Mouse (Mus musculus): ENCODE data around the gene Pf4. TPM values are rescaled to one million over a fixed set of nuclear protein-coding genes. Genes with fewer than 3 reads are reported as not detected.

The Pf4 gene
- polyA plus RNA-seq, 1 experiment from 2014 or later, result 57.8 TPM

GRCm38 (mm10) chr5:90763912-90764665 lies 8.1 kb upstream of the Pf4 start:
- no peak overlapping the region for H3K4me3 ChIP-seq
- no peaks in the 10 kb centered on the region for H3K36me3 ChIP-seq
- ATAC-seq (ENCODE audit: extremely low read depth, insufficient number of reproducible peaks, low FRiP score, low TSS enrichment), result no peak
- no peak overlapping the region for H3K27ac ChIP-seq (replicated peaks)
- H3K9me3 ChIP-seq, result no peaks in the 10 kb centered on the region
- H3K4me2 ChIP-seq, result no peak overlapping the region
- H3K27me3 ChIP-seq (replicated peaks), result peaks cover 13% of the 10 kb centered on the region
- no peak overlapping the region for H3K9ac ChIP-seq
- peaks cover 5% of the 10 kb centered on the region for H3K4me1 ChIP-seq
- 71% methylated on average over 12 of the region's 12 CpGs for WGBS

GRCm38 (mm10) chr5:90765821-90766606 lies 6.2 kb upstream of the Pf4 start:
- peaks cover 3% of the 10 kb centered on the region; the same call in 1 of the 2 replicates for H3K27me3 ChIP-seq (replicated peaks)
- ATAC-seq (ENCODE audit: extremely low read depth, insufficient number of reproducible peaks, low FRiP score, low TSS enrichment), result no peak
- no peaks in the 10 kb centered on the region for H3K36me3 ChIP-seq
- H3K27ac ChIP-seq (replicated peaks), result no peak overlapping the region
- 46% methylated on average over 8 of the region's 8 CpGs for WGBS
- H3K4me3 ChIP-seq, result no peak overlapping the region
- no peaks in the 10 kb centered on the region for H3K9me3 ChIP-seq
- H3K4me1 ChIP-seq, result no peaks in the 10 kb centered on the region
- no peak overlapping the region for H3K4me2 ChIP-seq
- no peak overlapping the region for H3K9ac ChIP-seq

GRCm38 (mm10) chr5:90768218-90768617 lies 4.0 kb upstream of the Pf4 start, which contains the start of gene Ppbp:
Gene Ppbp, plus strand, starts transcription at chr5:90768518.
- no peak within 1 kb of the TSS for H3K27ac ChIP-seq (replicated peaks)
- H3K36me3 ChIP-seq, result no peaks in the 10 kb centered on the region
- no peak within 1 kb of the TSS for H3K4me3 ChIP-seq
- 63% methylated on average over 3 of the region's 3 CpGs for WGBS
- no peak within 1 kb of the TSS for H3K9ac ChIP-seq
- ATAC-seq (ENCODE audit: extremely low read depth, insufficient number of reproducible peaks, low FRiP score, low TSS enrichment), result no peak
- no peaks in the 10 kb centered on the region for H3K9me3 ChIP-seq
- H3K4me2 ChIP-seq, result no peak within 1 kb of the TSS
- H3K27me3 ChIP-seq (replicated peaks), result no peaks in the 10 kb centered on the region
- peaks cover 9% of the 10 kb centered on the region for H3K4me1 ChIP-seq

GRCm38 (mm10) chr5:90771369-90771768 lies 866 bp upstream of the Pf4 start:
- H3K4me2 ChIP-seq, result no peak overlapping the region
- H3K9ac ChIP-seq, result no peak overlapping the region
- no peak for ATAC-seq (ENCODE audit: extremely low read depth, insufficient number of reproducible peaks, low FRiP score, low TSS enrichment)
- no peak overlapping the region for H3K4me3 ChIP-seq
- WGBS, result 73% methylated on average over 3 of the region's 3 CpGs
- H3K27ac ChIP-seq (replicated peaks), result no peak overlapping the region
- peaks cover 9% of the 10 kb centered on the region for H3K4me1 ChIP-seq
- H3K27me3 ChIP-seq (replicated peaks), result no peaks in the 10 kb centered on the region
- no peaks in the 10 kb centered on the region for H3K36me3 ChIP-seq
- H3K9me3 ChIP-seq, result no peaks in the 10 kb centered on the region

- H3K4me2 ChIP-seq, result no peak overlapping the region
- H3K4me3 ChIP-seq, result no peak overlapping the region
- WGBS, result 63% methylated on average over 5 of the region's 5 CpGs
- H3K27ac ChIP-seq (replicated peaks), result no peak overlapping the region
- H3K36me3 ChIP-seq, result no peaks in the 10 kb centered on the region
- no peaks in the 10 kb centered on the region for H3K27me3 ChIP-seq (replicated peaks)
- no peak for ATAC-seq (ENCODE audit: extremely low read depth, insufficient number of reproducible peaks, low FRiP score, low TSS enrichment)
- no peaks in the 10 kb centered on the region for H3K9me3 ChIP-seq
- peaks cover 9% of the 10 kb centered on the region for H3K4me1 ChIP-seq
- no peak overlapping the region for H3K9ac ChIP-seq
These were observed 3.3 kb downstream of the Pf4 start for GRCm38 (mm10) chr5:90775562-90775961.

- H3K36me3 ChIP-seq, result no peaks in the 10 kb centered on the region
- ATAC-seq (ENCODE audit: extremely low read depth, insufficient number of reproducible peaks, low FRiP score, low TSS enrichment), result no peak
- no peak overlapping the region for H3K9ac ChIP-seq
- H3K9me3 ChIP-seq, result no peaks in the 10 kb centered on the region
- H3K27me3 ChIP-seq (replicated peaks), result no peaks in the 10 kb centered on the region
- no peak overlapping the region for H3K4me2 ChIP-seq
- 79% methylated on average over 10 of the region's 10 CpGs for WGBS
- no peak overlapping the region for H3K4me3 ChIP-seq
- no peak overlapping the region for H3K27ac ChIP-seq (replicated peaks)
- peaks cover 2% of the 10 kb centered on the region for H3K4me1 ChIP-seq
These were observed 5.4 kb downstream of the Pf4 start for GRCm38 (mm10) chr5:90777621-90778020.

- no peak for ATAC-seq (ENCODE audit: extremely low read depth, insufficient number of reproducible peaks, low FRiP score, low TSS enrichment)
- Histone ChIP-seq H3K9ac (no peak overlapping the region), H3K9me3 (no peaks in the 10 kb centered on the region), H3K27me3 (replicated peaks) (no peaks in the 10 kb centered on the region), H3K36me3 (no peaks in the 10 kb centered on the region), H3K27ac (replicated peaks) (no peak overlapping the region), H3K4me2 (no peak overlapping the region), H3K4me1 (no peaks in the 10 kb centered on the region), H3K4me3 (no peak overlapping the region)
- WGBS, result 63% methylated on average over 6 of the region's 6 CpGs
These were observed 6.6 kb downstream of the Pf4 start for GRCm38 (mm10) chr5:90778856-90779255.

GRCm38 (mm10) chr5:90783697-90784096 lies 11.5 kb downstream of the Pf4 start:
- Histone ChIP-seq H3K9ac (no peak overlapping the region), H3K27ac (replicated peaks) (no peak overlapping the region), H3K27me3 (replicated peaks) (peaks cover 12% of the 10 kb centered on the region; the same call in 1 of the 2 replicates), H3K36me3 (no peaks in the 10 kb centered on the region), H3K4me2 (no peak overlapping the region), H3K9me3 (no peaks in the 10 kb centered on the region), H3K4me3 (no peak overlapping the region), H3K4me1 (peaks cover 2% of the 10 kb centered on the region; the same call in 1 of the 2 replicates)
- WGBS, result 74% methylated on average over 3 of the region's 3 CpGs
- no peak for ATAC-seq (ENCODE audit: extremely low read depth, insufficient number of reproducible peaks, low FRiP score, low TSS enrichment)

- Histone ChIP-seq H3K27me3 (replicated peaks) (peaks cover 12% of the 10 kb centered on the region; the same call in 1 of the 2 replicates), H3K9ac (peak within 1 kb of the TSS; percentile 66)
- 14% methylated on average over 26 of the region's 26 CpGs for WGBS
These were observed 13.7 kb downstream of the Pf4 start, which contains the start of gene Cxcl3 for GRCm38 (mm10) chr5:90785659-90786588. Gene Cxcl3, plus strand, starts transcription at chr5:90786103.

GRCm38 (mm10) chr5:90788114-90788513 lies 15.9 kb downstream of the Pf4 start:
- Histone ChIP-seq H3K4me1 (peaks cover 2% of the 10 kb centered on the region; the same call in 1 of the 2 replicates), H3K9me3 (no peaks in the 10 kb centered on the region), H3K4me2 (no peak overlapping the region), H3K9ac (no peak overlapping the region), H3K27ac (replicated peaks) (no peak overlapping the region), H3K27me3 (replicated peaks) (peaks cover 12% of the 10 kb centered on the region; the same call in 1 of the 2 replicates), H3K36me3 (no peaks in the 10 kb centered on the region), H3K4me3 (no peak overlapping the region)
- ATAC-seq (ENCODE audit: extremely low read depth, insufficient number of reproducible peaks, low FRiP score, low TSS enrichment), result no peak
- WGBS, result 66% methylated on average over 4 of the region's 4 CpGs

More at GRCm38 (mm10) chr5:90785659-90786588, 13.7 kb downstream of the Pf4 start, which contains the start of gene Cxcl3:
- Histone ChIP-seq H3K36me3 (no peaks in the 10 kb centered on the region), H3K4me3 (peak within 1 kb of the TSS; percentile 47), H3K9me3 (no peaks in the 10 kb centered on the region), H3K27ac (replicated peaks) (no peak within 1 kb of the TSS), H3K4me1 (peaks cover 2% of the 10 kb centered on the region; the same call in 1 of the 2 replicates), H3K4me2 (peak within 1 kb of the TSS; percentile 77)
- peak; percentile 58 for ATAC-seq (ENCODE audit: extremely low read depth, insufficient number of reproducible peaks, low FRiP score, low TSS enrichment)

Measured in heart, embryonic 13.5 days (tissue).